Mouse (Mus musculus) MEL (cell line): ENCODE measurements at regions not wholly inside any gene's neighbourhood (a gene's known extent, or its start where the extent isn't known, plus 50 kb on each side); places are given as distances from the start of the nearest gene placed in this dataset.

Source experiments
- DNase-seq: peaks from one replicate; pipeline ENCODE4 v3.0.0; 2011; ENCODE audit warnings: low read depth, low spot score
- H3K27ac ChIP-seq: 2 replicates; pipeline ENCODE4 v1.5.1; 2012; ENCODE audit warnings: low read depth, mild to moderate bottlenecking, control low read depth, low read length, moderate library complexity; ENCODE audit not compliant: control insufficient read depth
- H3K27me3 ChIP-seq, 2 experiments: fragments of 150-350 bp in 1 of 2; sonication (generic) in 1 of 2; 2 replicates each; pipeline ENCODE4 v1.6.1; 2012; ENCODE audit warnings: low read length in 2 of 2, mild to moderate bottlenecking in 2 of 2, improper control_type of control experiment in 1 of 2, moderate library complexity in 1 of 2; ENCODE audit not compliant: insufficient read depth in 2 of 2, control insufficient read depth in 1 of 2
- H3K36me3 ChIP-seq, 2 experiments: 2 replicates each; pipeline ENCODE4 v1.6.1; 2012 to 2014; ENCODE audit warnings: low read length in 2 of 2, improper control_type of control experiment in 1 of 2, inconsistent platforms in 1 of 2, mild to moderate bottlenecking in 1 of 2; ENCODE audit not compliant: insufficient read depth in 2 of 2, control insufficient read depth in 1 of 2
- H3K4me1 ChIP-seq, 2 experiments: fragments of 150-350 bp in 1 of 2; sonication (generic) in 1 of 2; 2 replicates each; pipeline ENCODE4 v1.6.1; 2012; ENCODE audit warnings: low read length in 2 of 2, improper control_type of control experiment in 1 of 2, mild to moderate bottlenecking in 1 of 2; ENCODE audit not compliant: insufficient read depth in 2 of 2, control insufficient read depth in 1 of 2
- H3K4me3 ChIP-seq, 2 experiments: fragments of 150-350 bp in 1 of 2; sonication (generic) in 1 of 2; 2 replicates each; pipeline ENCODE4 v1.5.1; 2012; ENCODE audit warnings: low read depth in 2 of 2, low read length in 2 of 2, mild to moderate bottlenecking in 2 of 2, moderate library complexity in 2 of 2, control low read depth in 1 of 2, improper control_type of control experiment in 1 of 2; ENCODE audit not compliant: control insufficient read depth in 1 of 2, insufficient read depth in 1 of 2
- H3K79me2 ChIP-seq: 2 replicates; pipeline ENCODE4 v1.6.1; 2012; ENCODE audit warnings: mild to moderate bottlenecking, low read length, moderate library complexity; ENCODE audit not compliant: control insufficient read depth, poor library complexity, insufficient read depth
- H3K9ac ChIP-seq: 2 replicates; pipeline ENCODE4 v1.6.1; 2012; ENCODE audit warnings: low read depth, mild to moderate bottlenecking, control low read depth, low read length, moderate library complexity; ENCODE audit not compliant: control insufficient read depth, poor library complexity, severe bottlenecking
- H3K9me3 ChIP-seq: fragments of 150-350 bp; sonication (generic); replicated peaks from 2 replicates; pipeline ENCODE4 v1.6.1; 2012; ENCODE audit warnings: mild to moderate bottlenecking, low read length, improper control_type of control experiment, moderate library complexity; ENCODE audit not compliant: insufficient read depth
- BHLHE40 ChIP-seq: IDR thresholded peaks from 2 replicates; pipeline ENCODE4 v1.6.1; 2012; ENCODE audit warnings: low read depth, mild to moderate bottlenecking, inconsistent platforms, low read length, improper control_type of control experiment, borderline replicate concordance
- E2F4 ChIP-seq: IDR thresholded peaks from 2 replicates; pipeline ENCODE4 v1.6.1; 2011; ENCODE audit warnings: low read depth, low read length, improper control_type of control experiment, borderline replicate concordance
- ETS1 ChIP-seq: IDR thresholded peaks from 2 replicates; pipeline ENCODE4 v1.6.1; 2012; ENCODE audit warnings: low read depth, mild to moderate bottlenecking, inconsistent platforms, low read length, improper control_type of control experiment, moderate library complexity
- GABPA ChIP-seq: IDR thresholded peaks from 2 replicates; pipeline ENCODE4 v1.6.1; 2012; ENCODE audit warnings: low read depth, mild to moderate bottlenecking, inconsistent platforms, low read length, improper control_type of control experiment, moderate library complexity
- GATA1 ChIP-seq: IDR thresholded peaks from 2 replicates; pipeline ENCODE4 v1.6.1; 2011; ENCODE audit warnings: low read depth, low read length, improper control_type of control experiment
- KAT2A ChIP-seq: conservative IDR thresholded peaks from 2 replicates; pipeline ENCODE4 v1.6.1; 2012; ENCODE audit warnings: low read depth, low read length, improper control_type of control experiment, inconsistent platforms
- MAFK ChIP-seq: IDR thresholded peaks from 2 replicates; pipeline ENCODE4 v1.6.1; 2011; ENCODE audit warnings: low read depth, mild to moderate bottlenecking, low read length, improper control_type of control experiment, borderline replicate concordance
- MAX ChIP-seq: IDR thresholded peaks from 2 replicates; pipeline ENCODE4 v1.6.1; 2011; ENCODE audit warnings: low read length, improper control_type of control experiment
- MAZ ChIP-seq: IDR thresholded peaks from 2 replicates; pipeline ENCODE4 v1.6.1; 2012; ENCODE audit warnings: low read depth, mild to moderate bottlenecking, inconsistent platforms, low read length, improper control_type of control experiment
- MYB ChIP-seq: IDR thresholded peaks from 2 replicates; pipeline ENCODE4 v1.6.1; 2011; ENCODE audit warnings: mild to moderate bottlenecking, low read depth, low read length, improper control_type of control experiment
- MYC ChIP-seq: IDR thresholded peaks from 2 replicates; pipeline ENCODE4 v1.6.1; 2011; ENCODE audit warnings: low read depth, mild to moderate bottlenecking, low read length, improper control_type of control experiment, moderate library complexity
- NELFE ChIP-seq: IDR thresholded peaks from 2 replicates; pipeline ENCODE4 v1.6.1; 2011; ENCODE audit warnings: low read depth, low read length, improper control_type of control experiment
- RAD21 ChIP-seq: IDR thresholded peaks from 2 replicates; pipeline ENCODE4 v1.6.1; 2011; ENCODE audit warnings: mild to moderate bottlenecking, low read depth, low read length, improper control_type of control experiment
- RCOR1 ChIP-seq: IDR thresholded peaks from 2 replicates; pipeline ENCODE4 v1.6.1; 2012; ENCODE audit warnings: low read depth, mild to moderate bottlenecking, inconsistent platforms, low read length, improper control_type of control experiment
- UBTF ChIP-seq: IDR thresholded peaks from 2 replicates; pipeline ENCODE4 v1.6.1; 2012; ENCODE audit warnings: low read depth, mild to moderate bottlenecking, inconsistent platforms, low read length, improper control_type of control experiment, moderate library complexity, borderline replicate concordance; ENCODE audit not compliant: insufficient read depth
- ZKSCAN1 ChIP-seq: IDR thresholded peaks from 2 replicates; pipeline ENCODE4 v1.6.1; 2012; ENCODE audit warnings: low read depth, mild to moderate bottlenecking, inconsistent platforms, low read length, improper control_type of control experiment, moderate library complexity
- ZNF384 ChIP-seq: IDR thresholded peaks from 2 replicates; pipeline ENCODE4 v1.6.1; 2012; ENCODE audit warnings: low read depth, mild to moderate bottlenecking, inconsistent platforms, low read length, improper control_type of control experiment

GRCm38 (mm10) chr17:83098679-83099413 is 116.2 kb upstream of the Pkdcc start:
- Histone ChIP-seq H3K9ac (no peak overlapping the region), H3K4me3 (no peak overlapping the region), H3K9me3 (no peaks in the 10 kb centered on the region), H3K27ac (no peak overlapping the region), H3K79me2 (no peaks in the 10 kb centered on the region), H3K36me3 (no peaks in the 10 kb centered on the region), H3K27me3 (no peaks in the 10 kb centered on the region), H3K4me1 (no peaks in the 10 kb centered on the region)
- DNase-seq: no peak
- TF ChIP-seq MAZ (no peak), BHLHE40 (no peak), MYC (no peak), E2F4 (no peak), NELFE (no peak)

- no peaks in the 10 kb centered on the region for H3K79me2 ChIP-seq
- H3K4me3 ChIP-seq: no peak overlapping the region
- no peak overlapping the region for H3K9ac ChIP-seq
- H3K27ac ChIP-seq: no peak overlapping the region
- no peaks in the 10 kb centered on the region for H3K4me1 ChIP-seq
- H3K9me3 ChIP-seq: no peaks in the 10 kb centered on the region
- no peaks in the 10 kb centered on the region for H3K27me3 ChIP-seq
- H3K36me3 ChIP-seq: no peaks in the 10 kb centered on the region
- TF ChIP-seq RCOR1: no peak
- no peak for TF ChIP-seq KAT2A
- TF ChIP-seq E2F4: no peak
- TF ChIP-seq GATA1: no peak
- TF ChIP-seq MYB: no peak
- TF ChIP-seq ZKSCAN1: no peak
- no peak for TF ChIP-seq BHLHE40
- TF ChIP-seq MAX: no peak
- no peak for TF ChIP-seq NELFE
- no peak for TF ChIP-seq RAD21
- TF ChIP-seq GABPA: no peak
- no peak for TF ChIP-seq MAFK
- TF ChIP-seq ZNF384: no peak
- DNase-seq: no peak
Measured at GRCm38 (mm10) chr17:83101035-83101434, 114.1 kb upstream of the Pkdcc start.

GRCm38 (mm10) chr17:83101756-83102155 is 113.3 kb upstream of the Pkdcc start:
- Histone ChIP-seq H3K79me2 (no peaks in the 10 kb centered on the region), H3K9me3 (no peaks in the 10 kb centered on the region), H3K27ac (no peak overlapping the region), H3K4me1 (no peaks in the 10 kb centered on the region), H3K4me3 (no peak overlapping the region), H3K36me3 (no peaks in the 10 kb centered on the region), H3K27me3 (no peaks in the 10 kb centered on the region), H3K9ac (no peak overlapping the region)
- TF ChIP-seq ETS1: no peak
- TF ChIP-seq UBTF: no peak
- TF ChIP-seq NELFE: no peak
- TF ChIP-seq MYC: no peak
- DNase-seq: no peak
